Mouse (Mus musculus) C2C12 (cell line): ENCODE measurements around the gene Crtac1.

ENCODE experiments used
- CEBPB ChIP-seq: IDR thresholded peaks from one replicate; pipeline ENCODE4 v1.6.1; 2011; ENCODE audit warnings: low read depth, mild to moderate bottlenecking, control low read depth, moderate library complexity
- CTCF ChIP-seq: IDR thresholded peaks from one replicate; pipeline ENCODE4 v1.5.1; 2011; ENCODE audit not compliant: control insufficient read depth, insufficient read depth, insufficient read length
- MAX ChIP-seq: IDR thresholded peaks from one replicate; pipeline ENCODE4 v1.6.1; 2011; ENCODE audit warnings: mild to moderate bottlenecking, control low read depth
- MYOD1 ChIP-seq: IDR thresholded peaks from one replicate; pipeline ENCODE4 v1.6.1; 2011; ENCODE audit warnings: low read depth; ENCODE audit not compliant: control insufficient read depth, insufficient read length
- MYOG ChIP-seq: IDR thresholded peaks from one replicate; pipeline ENCODE4 v1.6.1; 2011; ENCODE audit not compliant: control insufficient read depth, insufficient read length; ENCODE audit errors: extremely low read depth
- USF1 ChIP-seq: IDR thresholded peaks from one replicate; pipeline ENCODE4 v1.6.1; 2011; ENCODE audit warnings: low read depth, mild to moderate bottlenecking, control low read depth, moderate library complexity

GRCm38 (mm10) chr19:42247519-42247918, 184.1 kb downstream of the Crtac1 start, which contains the start of gene Golga7b:
- TF ChIP-seq CTCF, result no peak
- no peak for TF ChIP-seq MAX
- TF ChIP-seq CEBPB, result no peak
- no peak for TF ChIP-seq USF1
- no peak for TF ChIP-seq MYOD1
- no peak for TF ChIP-seq MYOG
